Mouse (Mus musculus) forebrain, embryonic 10.5 days (tissue): ENCODE results near the gene Ubfd1. TPM values are rescaled to one million over a fixed set of nuclear protein-coding genes. Genes with fewer than 3 reads are reported as not detected.
A peak's percentile ranks its signal among the peaks of the same experiment; 100 is the strongest.

ENCODE experiments used
- DNase-seq: peaks from one replicate; pipeline ENCODE4 v3.0.0-alpha.2; 2017; ENCODE audit warnings: low spot score; ENCODE audit errors: extremely low spot score
- H3K27ac ChIP-seq: fragments of 300-500 bp; sonication (generic); 2 replicates; pipeline ENCODE4 v1.5.1; 2016; ENCODE audit warnings: mild to moderate bottlenecking
- H3K27me3 ChIP-seq: fragments of 300-500 bp; sonication (generic); 2 replicates; pipeline ENCODE4 v1.6.1; 2016; ENCODE audit warnings: mild to moderate bottlenecking; ENCODE audit not compliant: poor library complexity, severe bottlenecking
- H3K36me3 ChIP-seq: fragments of 300-500 bp; sonication (generic); replicated peaks from 2 replicates; pipeline ENCODE4 v1.6.1; 2016; ENCODE audit warnings: mild to moderate bottlenecking, moderate library complexity
- H3K4me1 ChIP-seq: fragments of 300-500 bp; sonication (generic); 2 replicates; pipeline ENCODE4 v1.6.1; 2016
- H3K4me3 ChIP-seq: fragments of 300-500 bp; sonication (generic); 2 replicates; pipeline ENCODE4 v1.5.1; 2016; ENCODE audit warnings: mild to moderate bottlenecking, moderate library complexity
- H3K9me3 ChIP-seq: fragments of 300-500 bp; sonication (generic); 2 replicates; pipeline ENCODE4 v1.6.1; 2016; ENCODE audit warnings: mild to moderate bottlenecking, moderate library complexity
- WGBS: fragments of 180-500 bp; shearing (Covaris S2); methylation state at CpG from one replicate; pipeline ENCODE4 v1.1.7; 2016; 5-methylcytosine and 5-hydroxymethylcytosine counted together
- polyA plus RNA-seq: library from polyadenylated mRNA; unstranded; fragments of >200 nt; fragmentation: Nextera tagmentation; extraction: Ambion mirVana; gene quantifications from 2 replicates; pipeline ENCODE4 v1.2.1, GENCODE M21; 2016

The Ubfd1 gene
- 65.6 and 66.0 TPM in 2 replicates for polyA plus RNA-seq

- H3K36me3 ChIP-seq: peaks cover 45% of the 10 kb centered on the region
- under 1% methylated on average over 60 of the region's 60 CpGs for WGBS
- H3K27me3 ChIP-seq: no peaks in the 10 kb centered on the region
- H3K4me1 ChIP-seq: peaks cover 32% of the 10 kb centered on the region
- peak; percentile 96 for DNase-seq
- peak within 1 kb of the TSS; percentile 95 for H3K27ac ChIP-seq
- peak within 1 kb of the TSS; percentile 99 for H3K4me3 ChIP-seq
- H3K9me3 ChIP-seq: no peaks in the 10 kb centered on the region
Measured at GRCm38 (mm10) chr7:122066945-122067516, at the start of gene Ubfd1, which contains the start of gene Ears2. TSS of gene Ubfd1 (plus strand) at chr7:122067175. TSS of gene Ears2 (minus strand) at chr7:122067263.

GRCm38 (mm10) chr7:122018247-122018646 is 48.7 kb upstream of the Ubfd1 start:
- 77% methylated on average over 3 of the region's 3 CpGs for WGBS
- Histone ChIP-seq H3K36me3 (peaks cover 41% of the 10 kb centered on the region), H3K9me3 (no peaks in the 10 kb centered on the region), H3K27ac (0 out of 2 replicates have a peak overlapping the region, but pooled peaks have one; percentile 45), H3K4me3 (peak overlapping the region; percentile 65), H3K4me1 (peaks cover 48% of the 10 kb centered on the region), H3K27me3 (no peaks in the 10 kb centered on the region)
- no peak for DNase-seq

- peak overlapping the region; percentile 45; the same call in 1 of the 2 replicates for H3K27ac ChIP-seq
- H3K4me3 ChIP-seq: peak overlapping the region; percentile 65
- no peaks in the 10 kb centered on the region for H3K9me3 ChIP-seq
- DNase-seq: no peak
- H3K36me3 ChIP-seq: peaks cover 37% of the 10 kb centered on the region
- no peaks in the 10 kb centered on the region for H3K27me3 ChIP-seq
- 91% methylated on average over 7 of the region's 7 CpGs for WGBS
- peaks cover 48% of the 10 kb centered on the region for H3K4me1 ChIP-seq
Measured at GRCm38 (mm10) chr7:122018978-122019377, 48.0 kb upstream of the Ubfd1 start.

- Histone ChIP-seq H3K27me3 (no peaks in the 10 kb centered on the region), H3K9me3 (no peaks in the 10 kb centered on the region), H3K4me1 (peaks cover 42% of the 10 kb centered on the region), H3K27ac (peak overlapping the region; percentile 93), H3K4me3 (peak overlapping the region; percentile 65), H3K36me3 (peaks cover 24% of the 10 kb centered on the region)
- 1% methylated on average over 6 of the region's 6 CpGs for WGBS
- peak; percentile 18 for DNase-seq
Measured at GRCm38 (mm10) chr7:122020273-122020666, 46.7 kb upstream of the Ubfd1 start.

GRCm38 (mm10) chr7:122020667-122021354 is 46.2 kb upstream of the Ubfd1 start, which contains the start of gene Gga2:
TSS of gene Gga2 (minus strand) at chr7:122021222.
- Histone ChIP-seq H3K27ac (peak within 1 kb of the TSS; percentile 93), H3K36me3 (peaks cover 19% of the 10 kb centered on the region), H3K4me1 (peaks cover 37% of the 10 kb centered on the region), H3K4me3 (peak within 1 kb of the TSS; percentile 65), H3K27me3 (no peaks in the 10 kb centered on the region), H3K9me3 (no peaks in the 10 kb centered on the region)
- WGBS: under 1% methylated on average over 50 of the region's 50 CpGs
- peak; percentile 88 for DNase-seq

GRCm38 (mm10) chr7:122022131-122022530 is 44.8 kb upstream of the Ubfd1 start:
- H3K36me3 ChIP-seq: peaks cover 7% of the 10 kb centered on the region
- no peaks in the 10 kb centered on the region for H3K9me3 ChIP-seq
- H3K4me3 ChIP-seq: no peak overlapping the region
- WGBS: 100% methylated on average over 2 of the region's 2 CpGs
- H3K4me1 ChIP-seq: peaks cover 30% of the 10 kb centered on the region
- no peak for DNase-seq
- no peaks in the 10 kb centered on the region for H3K27me3 ChIP-seq
- H3K27ac ChIP-seq: no peak overlapping the region

- Histone ChIP-seq H3K4me3 (no peak overlapping the region), H3K9me3 (no peaks in the 10 kb centered on the region), H3K4me1 (no peaks in the 10 kb centered on the region), H3K27me3 (no peaks in the 10 kb centered on the region), H3K27ac (no peak overlapping the region), H3K36me3 (peaks cover 13% of the 10 kb centered on the region)
- no peak for DNase-seq
- WGBS: 78% methylated on average over 3 of the region's 3 CpGs
Measured at GRCm38 (mm10) chr7:122033371-122033770, 33.6 kb upstream of the Ubfd1 start.

GRCm38 (mm10) chr7:122034348-122034747 is 32.6 kb upstream of the Ubfd1 start:
- Histone ChIP-seq H3K27ac (no peak overlapping the region), H3K9me3 (no peaks in the 10 kb centered on the region), H3K4me1 (no peaks in the 10 kb centered on the region), H3K36me3 (peaks cover 22% of the 10 kb centered on the region), H3K27me3 (no peaks in the 10 kb centered on the region), H3K4me3 (no peak overlapping the region)
- no peak for DNase-seq
- WGBS: 54% methylated on average over 2 of the region's 2 CpGs

GRCm38 (mm10) chr7:122044106-122044505 is 22.9 kb upstream of the Ubfd1 start:
- WGBS: 87% methylated on average over 8 of the region's 8 CpGs
- no peaks in the 10 kb centered on the region for H3K4me1 ChIP-seq
- no peak for DNase-seq
- H3K36me3 ChIP-seq: peaks cover 86% of the 10 kb centered on the region
- H3K9me3 ChIP-seq: no peaks in the 10 kb centered on the region
- H3K4me3 ChIP-seq: no peak overlapping the region
- no peaks in the 10 kb centered on the region for H3K27me3 ChIP-seq
- no peak overlapping the region for H3K27ac ChIP-seq

GRCm38 (mm10) chr7:122045181-122045634 is 21.8 kb upstream of the Ubfd1 start:
- Histone ChIP-seq H3K36me3 (peaks cover 81% of the 10 kb centered on the region), H3K4me3 (no peak overlapping the region), H3K27me3 (no peaks in the 10 kb centered on the region), H3K4me1 (no peaks in the 10 kb centered on the region), H3K27ac (no peak overlapping the region), H3K9me3 (no peaks in the 10 kb centered on the region)
- WGBS: 92% methylated on average over 4 of the region's 4 CpGs
- DNase-seq: no peak

- Histone ChIP-seq H3K36me3 (peaks cover 81% of the 10 kb centered on the region), H3K4me3 (no peak overlapping the region), H3K27ac (no peak overlapping the region), H3K4me1 (no peaks in the 10 kb centered on the region), H3K9me3 (no peaks in the 10 kb centered on the region), H3K27me3 (no peaks in the 10 kb centered on the region)
- WGBS: 84% methylated on average over 1 of the region's 1 CpGs
- no peak for DNase-seq
Measured at GRCm38 (mm10) chr7:122045711-122046110, 21.3 kb upstream of the Ubfd1 start.

- WGBS: 92% methylated on average over 2 of the region's 2 CpGs
- H3K4me3 ChIP-seq: no peak overlapping the region
- H3K27me3 ChIP-seq: no peaks in the 10 kb centered on the region
- no peak overlapping the region for H3K27ac ChIP-seq
- H3K9me3 ChIP-seq: no peaks in the 10 kb centered on the region
- peaks cover 80% of the 10 kb centered on the region for H3K36me3 ChIP-seq
- no peaks in the 10 kb centered on the region for H3K4me1 ChIP-seq
- no peak for DNase-seq
Measured at GRCm38 (mm10) chr7:122046813-122047212, 20.2 kb upstream of the Ubfd1 start.

- Histone ChIP-seq H3K27me3 (no peaks in the 10 kb centered on the region), H3K36me3 (peaks cover 74% of the 10 kb centered on the region), H3K27ac (no peak overlapping the region), H3K4me3 (no peak overlapping the region), H3K9me3 (no peaks in the 10 kb centered on the region), H3K4me1 (no peaks in the 10 kb centered on the region)
- WGBS: 92% methylated on average over 9 of the region's 9 CpGs
- no peak for DNase-seq
Measured at GRCm38 (mm10) chr7:122048191-122048590, 18.8 kb upstream of the Ubfd1 start.
